Mouse (Mus musculus) intestine, embryonic 16.5 days (tissue): Measurements from ENCODE around the gene Gpsm2. TPM values are rescaled to one million over a fixed set of nuclear protein-coding genes. Genes with fewer than 3 reads are reported as not detected.
"Not testable (repeated sequence)": the region's sequence is repeated elsewhere in the genome, so short reads cannot be mapped to it uniquely, and the experiment has no call there.

Experiments
- ATAC-seq: fragments of 200-750 bp; cut with Nextera tagmentation; 2 replicates; pipeline ENCODE4 v1.8.0; 2017; ENCODE audit warnings: moderate TSS enrichment, moderate library complexity
- H3K27ac ChIP-seq: fragments of 300-500 bp; sonication (generic); 2 replicates; pipeline ENCODE4 v1.5.1; 2014; ENCODE audit warnings: mild to moderate bottlenecking, low read length
- H3K27me3 ChIP-seq: fragments of 300-500 bp; sonication (generic); replicated peaks from 2 replicates; pipeline ENCODE4 v1.6.1; 2014; ENCODE audit warnings: low read length, control low read depth, mixed read lengths; ENCODE audit not compliant: control insufficient read depth, insufficient read depth
- H3K36me3 ChIP-seq: fragments of 300-500 bp; sonication (generic); 2 replicates; pipeline ENCODE4 v1.6.1; 2014; ENCODE audit warnings: low read length, control low read depth; ENCODE audit not compliant: control insufficient read depth, insufficient read depth
- H3K4me1 ChIP-seq: fragments of 300-500 bp; sonication (generic); 2 replicates; pipeline ENCODE4 v1.6.1; 2014; ENCODE audit warnings: low read length, control low read depth, mixed read lengths; ENCODE audit not compliant: control insufficient read depth, insufficient read depth
- H3K4me2 ChIP-seq: fragments of 300-500 bp; sonication (generic); 2 replicates; pipeline ENCODE4 v1.6.1; 2014; ENCODE audit warnings: low read depth, low read length, control low read depth
- H3K4me3 ChIP-seq: fragments of 300-500 bp; sonication (generic); 2 replicates; pipeline ENCODE4 v1.5.1; 2014; ENCODE audit warnings: mild to moderate bottlenecking, low read length
- H3K9ac ChIP-seq: fragments of 300-500 bp; sonication (generic); 2 replicates; pipeline ENCODE4 v1.6.1; 2014; ENCODE audit warnings: low read depth, low read length
- H3K9me3 ChIP-seq: fragments of 300-500 bp; sonication (generic); 2 replicates; pipeline ENCODE4 v1.6.1; 2016; ENCODE audit warnings: low read length, control low read depth; ENCODE audit not compliant: control insufficient read depth
- WGBS: fragments of 180-500 bp; shearing (Covaris S2); extraction: QIAGEN DNeasy Blood & Tissue Kit; methylation state at CpG from one replicate; pipeline ENCODE4 v1.1.7; 2014; 5-methylcytosine and 5-hydroxymethylcytosine counted together
- polyA plus RNA-seq: library from polyadenylated mRNA; unstranded; fragments of >200 nt; fragmentation: Nextera tagmentation; extraction: Ambion mirVana; gene quantifications from 2 replicates; pipeline ENCODE4 v1.2.1, GENCODE M21; 2015

The Gpsm2 gene
- polyA plus RNA-seq, 1 experiment from 2014 or later, result 49.5 TPM

DNA sequence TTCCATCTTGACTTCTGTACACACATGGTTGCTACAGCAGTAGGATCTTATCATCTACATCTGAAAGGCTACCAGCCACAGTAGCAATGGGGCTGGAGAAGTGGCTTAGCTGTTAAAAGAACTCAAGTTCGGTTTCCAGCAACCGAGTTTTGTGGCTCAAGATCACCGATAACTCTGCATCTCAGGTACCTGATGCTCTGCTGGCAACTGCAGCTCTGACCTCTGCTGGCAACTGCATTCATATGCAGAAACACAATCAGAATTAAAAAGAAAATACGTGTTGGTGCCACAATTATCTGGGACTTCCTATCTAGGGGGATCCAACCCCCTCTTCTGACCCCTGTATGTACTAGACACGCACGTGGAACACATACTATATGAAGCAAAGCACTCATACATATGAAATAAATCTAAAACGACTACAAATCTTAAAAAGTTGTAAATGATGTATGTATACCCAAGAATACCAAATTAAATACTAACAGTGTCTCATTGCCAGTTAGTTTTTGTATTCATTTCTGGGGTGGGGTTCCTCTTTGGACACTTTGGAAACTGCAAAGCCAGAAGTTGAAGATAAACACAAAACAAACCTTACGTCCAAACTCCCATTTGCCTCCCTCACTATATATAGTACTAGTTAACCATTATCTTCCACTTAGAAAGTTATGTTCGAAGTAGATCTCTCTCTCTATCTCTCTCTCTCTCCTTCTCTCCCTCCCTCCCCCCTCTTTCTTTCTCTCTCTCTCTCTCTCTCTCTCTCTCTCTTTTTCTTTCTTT, 69.1 kb downstream of the Gpsm2 start:
- H3K4me3 ChIP-seq, result no peak overlapping the region
- peak; percentile 37; the same call in 1 of the 2 replicates for ATAC-seq
- no peak overlapping the region for H3K9ac ChIP-seq
- H3K9me3 ChIP-seq, result no peaks in the 10 kb centered on the region
- no peaks in the 10 kb centered on the region for H3K36me3 ChIP-seq
- H3K4me2 ChIP-seq, result peak overlapping the region; percentile 50
- H3K27ac ChIP-seq, result no peak overlapping the region
- no peaks in the 10 kb centered on the region for H3K27me3 ChIP-seq
- H3K4me1 ChIP-seq, result peaks cover 9% of the 10 kb centered on the region
- WGBS, result 17% methylated on average over 9 of the region's 9 CpGs

DNA sequence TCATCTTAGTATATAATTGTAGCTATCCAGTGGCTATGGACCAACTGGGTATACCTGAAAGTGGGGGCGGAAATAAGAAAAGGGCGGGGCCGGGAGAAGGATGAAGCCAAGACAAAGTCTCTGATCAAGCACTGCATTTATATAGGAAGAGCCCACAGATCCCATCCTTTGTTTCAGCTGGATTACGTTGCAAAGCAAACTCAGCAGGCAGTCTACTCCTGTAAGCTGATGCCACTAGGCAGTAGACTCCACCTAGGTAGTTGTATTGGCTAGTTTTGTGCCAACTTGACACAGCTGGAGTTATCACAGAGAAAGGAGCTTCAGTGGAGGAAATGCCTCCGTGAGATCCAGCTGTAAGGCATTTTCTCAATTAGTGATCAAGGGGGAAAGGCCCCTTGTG, 74.4 kb downstream of the Gpsm2 start:
- ATAC-seq, H3K27me3 ChIP-seq, H3K4me2 ChIP-seq, H3K36me3 ChIP-seq, H3K9ac ChIP-seq, H3K4me3 ChIP-seq, H3K4me1 ChIP-seq, H3K27ac ChIP-seq, H3K9me3 ChIP-seq: not testable (repeated sequence)
- 52% methylated on average over 5 of the region's 5 CpGs for WGBS

DNA sequence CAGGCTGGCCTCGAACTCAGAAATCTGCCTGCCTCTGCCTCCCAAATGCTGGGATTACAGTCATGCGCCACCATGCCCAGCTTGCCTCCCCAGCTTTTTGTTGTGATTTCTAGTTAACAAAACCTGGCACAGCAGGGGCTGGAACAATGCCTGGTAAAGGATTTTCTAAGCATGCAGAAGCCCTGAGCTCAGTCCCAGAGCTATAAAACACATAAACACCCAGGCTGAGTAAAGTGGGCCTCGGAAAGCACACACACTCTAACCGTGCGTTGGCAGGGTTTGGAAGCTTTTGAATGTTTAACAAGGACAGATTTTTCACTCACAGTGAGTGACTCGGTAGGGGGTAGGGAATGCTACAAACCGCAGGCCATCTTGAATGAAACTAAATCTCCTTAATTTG, 76.1 kb downstream of the Gpsm2 start:
- no peaks in the 10 kb centered on the region for H3K27me3 ChIP-seq
- no peak overlapping the region for H3K27ac ChIP-seq
- 63% methylated on average over 7 of the region's 7 CpGs for WGBS
- no peak overlapping the region for H3K9ac ChIP-seq
- no peaks in the 10 kb centered on the region for H3K36me3 ChIP-seq
- H3K4me1 ChIP-seq, result peaks cover 3% of the 10 kb centered on the region; the same call in 1 of the 2 replicates
- H3K9me3 ChIP-seq, result no peaks in the 10 kb centered on the region
- no peak overlapping the region for H3K4me2 ChIP-seq
- ATAC-seq, result no peak
- H3K4me3 ChIP-seq, result no peak overlapping the region

DNA sequence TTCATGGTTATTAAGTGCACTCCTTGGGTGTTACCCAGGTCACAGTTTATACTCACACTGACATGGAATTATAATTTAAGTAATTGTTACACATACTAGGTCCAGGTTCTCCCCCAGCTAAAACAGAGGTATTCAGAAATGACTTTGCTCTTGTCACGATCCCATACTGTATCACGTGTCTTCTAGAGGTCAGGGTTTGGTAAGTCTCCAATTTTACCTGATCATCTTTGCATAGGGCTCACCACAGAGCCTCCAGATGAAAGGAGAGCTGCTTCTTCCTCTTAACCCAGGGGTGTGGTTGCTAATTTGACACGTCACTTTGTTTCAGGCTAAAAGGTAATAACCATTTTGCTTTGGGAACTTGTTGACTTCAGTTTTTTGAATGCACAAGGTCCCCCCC, 77.3 kb downstream of the Gpsm2 start:
- H3K4me1 ChIP-seq, result peaks cover 5% of the 10 kb centered on the region; the same call in 1 of the 2 replicates
- no peak overlapping the region for H3K4me3 ChIP-seq
- no peaks in the 10 kb centered on the region for H3K27me3 ChIP-seq
- no peak overlapping the region for H3K27ac ChIP-seq
- no peak for ATAC-seq
- H3K36me3 ChIP-seq, result no peaks in the 10 kb centered on the region
- H3K4me2 ChIP-seq, result no peak overlapping the region
- H3K9me3 ChIP-seq, result no peaks in the 10 kb centered on the region
- WGBS, result 83% methylated on average over 3 of the region's 3 CpGs
- H3K9ac ChIP-seq, result no peak overlapping the region

DNA sequence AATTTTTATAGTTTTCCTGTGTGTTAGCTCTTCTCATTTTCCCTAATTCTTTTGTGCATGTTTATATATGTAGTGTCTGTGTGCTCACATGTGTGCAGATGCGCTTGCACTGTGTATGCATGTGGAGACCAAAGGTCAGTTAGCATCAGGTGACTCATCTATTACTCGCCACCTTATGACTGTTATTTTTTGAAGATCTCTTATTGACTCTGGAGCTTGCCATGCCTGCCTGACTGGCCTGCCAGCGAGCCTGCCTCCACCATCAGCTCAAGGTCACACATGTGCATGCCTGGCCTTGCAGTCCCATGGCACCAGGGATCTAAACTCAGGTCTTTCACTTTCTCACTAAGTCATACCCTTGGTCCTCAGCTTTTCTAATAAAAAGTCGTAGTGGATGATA, 81.1 kb downstream of the Gpsm2 start:
- ATAC-seq, result peak; percentile 90
- Histone ChIP-seq H3K4me3 (no peak overlapping the region), H3K9ac (no peak overlapping the region), H3K36me3 (no peaks in the 10 kb centered on the region), H3K27ac (no peak overlapping the region), H3K9me3 (no peaks in the 10 kb centered on the region), H3K27me3 (no peaks in the 10 kb centered on the region), H3K4me1 (peaks cover 5% of the 10 kb centered on the region; the same call in 1 of the 2 replicates), H3K4me2 (no peak overlapping the region)
- 63% methylated on average over 4 of the region's 4 CpGs for WGBS

DNA sequence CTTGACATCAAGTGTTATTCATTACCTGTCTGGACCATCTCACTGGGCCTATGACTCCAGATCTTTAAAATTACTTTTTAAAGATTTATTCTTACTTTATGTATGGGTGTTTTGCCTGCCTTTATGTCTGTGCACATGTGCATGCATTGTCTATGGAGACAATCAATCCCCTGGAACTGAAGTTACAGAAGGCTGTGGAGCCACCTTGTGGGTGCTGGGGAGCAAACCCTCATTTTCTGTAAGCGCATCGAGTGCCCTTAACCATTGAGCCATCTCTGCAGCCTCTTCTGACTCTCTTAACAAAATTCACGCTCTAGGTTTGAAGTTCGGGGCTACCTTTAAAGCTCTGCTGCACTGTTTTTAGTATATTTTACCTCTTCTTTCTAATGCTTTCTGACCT, 82.7 kb downstream of the Gpsm2 start:
- Histone ChIP-seq H3K9me3 (no peaks in the 10 kb centered on the region), H3K4me3 (no peak overlapping the region), H3K27me3 (no peaks in the 10 kb centered on the region), H3K36me3 (no peaks in the 10 kb centered on the region), H3K27ac (no peak overlapping the region), H3K9ac (no peak overlapping the region), H3K4me2 (no peak overlapping the region), H3K4me1 (peaks cover 5% of the 10 kb centered on the region; the same call in 1 of the 2 replicates)
- no peak for ATAC-seq
- WGBS, result 72% methylated on average over 4 of the region's 4 CpGs

DNA sequence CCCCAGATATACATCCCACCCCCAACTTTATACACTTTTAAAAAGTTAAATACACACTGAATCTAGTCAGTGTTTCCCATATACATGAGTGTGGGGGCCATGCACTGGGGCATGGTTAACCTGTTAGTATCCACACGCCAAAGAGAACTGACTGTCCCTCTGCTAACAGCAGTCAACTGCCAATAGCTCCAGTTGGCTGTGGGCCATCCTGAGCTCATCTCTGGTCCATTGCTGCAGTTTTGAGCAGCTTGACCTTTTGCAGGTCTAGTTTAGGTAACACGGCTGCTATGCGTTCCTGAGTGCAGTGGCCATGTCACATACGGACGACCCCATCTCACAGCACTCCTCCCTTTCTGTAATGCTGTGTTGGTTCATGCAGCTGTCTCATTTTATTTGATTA, 87.3 kb downstream of the Gpsm2 start:
- ATAC-seq, result no peak
- H3K9ac ChIP-seq, result no peak overlapping the region
- no peaks in the 10 kb centered on the region for H3K4me1 ChIP-seq
- H3K4me3 ChIP-seq, result no peak overlapping the region
- no peak overlapping the region for H3K4me2 ChIP-seq
- 78% methylated on average over 5 of the region's 5 CpGs for WGBS
- H3K27ac ChIP-seq, result no peak overlapping the region
- H3K9me3 ChIP-seq, result no peaks in the 10 kb centered on the region
- no peaks in the 10 kb centered on the region for H3K27me3 ChIP-seq
- no peaks in the 10 kb centered on the region for H3K36me3 ChIP-seq

Other genes with a start within 250 kb of the Gpsm2 start
- gene 1700013F07Rik, start 188.2 kb downstream of the Gpsm2 start, polyA plus RNA-seq, result not detected in 2 replicates
- gene 5330417C22Rik, start 185.8 kb downstream of the Gpsm2 start, polyA plus RNA-seq, result 15.5 and 18.0 TPM in 2 replicates
- gene Tmem167b, start 159.8 kb downstream of the Gpsm2 start, polyA plus RNA-seq, result 34.4 and 34.9 TPM in 2 replicates
- gene Taf13, start 150.6 kb downstream of the Gpsm2 start, polyA plus RNA-seq, result 34.2 and 36.2 TPM in 2 replicates
- 6.4 and 7.1 TPM in 2 replicates for gene Wdr47, start 131.0 kb downstream of the Gpsm2 start, polyA plus RNA-seq
- gene Clcc1, start 68.4 kb downstream of the Gpsm2 start, polyA plus RNA-seq, result 62.6 and 63.1 TPM in 2 replicates
- gene Aknad1, start 17.3 kb upstream of the Gpsm2 start, polyA plus RNA-seq, result 0.21 and 0.50 TPM in 2 replicates
- gene Stxbp3, start 118.2 kb upstream of the Gpsm2 start, polyA plus RNA-seq, result 49.6 and 52.1 TPM in 2 replicates
- 0.11 and 0.47 TPM in 2 replicates for gene Fndc7, start 167.7 kb upstream of the Gpsm2 start, polyA plus RNA-seq
- 53.6 and 57.8 TPM in 2 replicates for gene Prpf38b, start 189.4 kb upstream of the Gpsm2 start, polyA plus RNA-seq
- 0.12 and 0.28 TPM in 2 replicates for gene Henmt1, start 217.6 kb upstream of the Gpsm2 start, polyA plus RNA-seq
- not detected in 2 replicates for gene Gm9857, start 218.1 kb upstream of the Gpsm2 start, polyA plus RNA-seq